Mouse (Mus musculus) limb, embryonic 11.5 days (tissue): Measurements from ENCODE around the gene Tiam1. TPM values are rescaled to one million over a fixed set of nuclear protein-coding genes. Genes with fewer than 3 reads are reported as not detected.

Source experiments
- ATAC-seq: fragments of 200-750 bp; cut with Nextera tagmentation; 2 replicates; pipeline ENCODE4 v1.8.0; 2017; ENCODE audit warnings: low read depth; ENCODE audit not compliant: insufficient number of reproducible peaks, low FRiP score, low TSS enrichment
- DNase-seq: peaks from one replicate; pipeline ENCODE4 v3.0.0-alpha.2; 2015; ENCODE audit warnings: low spot score
- H3K27ac ChIP-seq: fragments of 300-500 bp; sonication (generic); replicated peaks from 2 replicates; pipeline ENCODE4 v1.5.1; 2014; ENCODE audit warnings: low read depth, mild to moderate bottlenecking, low read length
- H3K27me3 ChIP-seq: fragments of 300-500 bp; sonication (generic); 2 replicates; pipeline ENCODE4 v1.6.1; 2014; ENCODE audit warnings: mild to moderate bottlenecking, low read length, mixed read lengths; ENCODE audit not compliant: control insufficient read depth, insufficient read depth
- H3K36me3 ChIP-seq: fragments of 300-500 bp; sonication (generic); 2 replicates; pipeline ENCODE4 v1.6.1; 2014; ENCODE audit warnings: mild to moderate bottlenecking, low read length, moderate library complexity, mixed read lengths; ENCODE audit not compliant: control insufficient read depth, insufficient read depth
- H3K4me1 ChIP-seq: fragments of 300-500 bp; sonication (generic); 2 replicates; pipeline ENCODE4 v1.6.1; 2014; ENCODE audit warnings: low read length, mixed read lengths; ENCODE audit not compliant: control insufficient read depth, insufficient read depth
- H3K4me2 ChIP-seq: fragments of 300-500 bp; sonication (generic); 2 replicates; pipeline ENCODE4 v1.6.1; 2014; ENCODE audit warnings: low read depth, mild to moderate bottlenecking, moderate library complexity; ENCODE audit not compliant: severe bottlenecking
- H3K4me3 ChIP-seq: fragments of 300-500 bp; sonication (generic); 2 replicates; pipeline ENCODE4 v1.5.1; 2014; ENCODE audit warnings: low read depth, low read length
- H3K9ac ChIP-seq: fragments of 300-500 bp; sonication (generic); 2 replicates; pipeline ENCODE4 v1.6.1; 2014; ENCODE audit warnings: mild to moderate bottlenecking, low read length
- H3K9me3 ChIP-seq: fragments of 300-500 bp; sonication (generic); 2 replicates; pipeline ENCODE4 v1.6.1; 2016; ENCODE audit warnings: low read length; ENCODE audit not compliant: control insufficient read depth
- WGBS: fragments of 180-500 bp; shearing (Covaris S2); extraction: QIAGEN DNeasy Blood & Tissue Kit; methylation state at CpG from one replicate; pipeline ENCODE4 v1.1.7; 2014; 5-methylcytosine and 5-hydroxymethylcytosine counted together
- polyA plus RNA-seq: library from polyadenylated mRNA; unstranded; fragments of >200 nt; fragmentation: Nextera tagmentation; extraction: Ambion mirVana; gene quantifications from 2 replicates; pipeline ENCODE4 v1.2.1, GENCODE M21; 2014

Tiam1 gene
- polyA plus RNA-seq, 1 experiment from 2014 or later: 53.3 TPM

DNA sequence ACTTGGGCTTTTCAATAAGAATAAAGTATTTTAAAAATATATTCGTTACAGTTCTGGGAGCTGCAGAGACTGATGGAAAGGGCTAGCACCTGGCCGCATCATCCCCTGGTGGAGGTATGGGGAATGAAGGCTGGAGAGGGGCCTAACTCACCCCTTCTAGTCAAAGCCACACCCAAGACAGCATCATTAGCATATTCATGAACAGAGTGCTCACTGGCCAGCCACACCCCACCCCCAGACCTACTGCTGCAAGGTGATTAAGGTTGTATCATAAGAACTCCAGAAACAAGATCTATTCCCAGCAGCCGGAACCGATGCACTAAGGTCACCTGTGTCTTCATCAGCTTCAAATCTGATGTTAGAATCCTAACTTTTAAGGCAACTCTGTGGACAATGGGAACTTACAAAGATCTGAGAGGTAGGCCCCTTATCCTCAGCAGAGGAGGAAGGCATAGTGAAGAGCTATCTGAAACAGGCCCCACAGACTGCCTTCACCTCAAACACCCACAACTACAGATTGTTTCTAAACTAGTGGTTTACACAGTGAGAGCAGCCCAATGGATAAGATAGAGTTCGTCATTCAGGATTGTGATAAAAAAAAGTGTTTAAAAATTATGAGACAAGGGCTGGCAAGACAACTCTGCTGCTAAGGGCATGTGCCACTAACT lies 153.1 kb downstream of the Tiam1 start:
- ATAC-seq (no peak), DNase-seq (no peak)
- no peaks in the 10 kb centered on the region for H3K27me3 ChIP-seq
- H3K9ac ChIP-seq: no peak overlapping the region
- H3K4me2 ChIP-seq: no peak overlapping the region
- H3K36me3 ChIP-seq: no peaks in the 10 kb centered on the region
- H3K27ac ChIP-seq: no peak overlapping the region
- H3K4me1 ChIP-seq: 0 out of 2 replicates have a peak, but pooled peaks cover 2% of the 10 kb centered on the region
- H3K9me3 ChIP-seq: no peaks in the 10 kb centered on the region
- H3K4me3 ChIP-seq: no peak overlapping the region
- WGBS: 84% methylated on average over 5 of the region's 5 CpGs

DNA sequence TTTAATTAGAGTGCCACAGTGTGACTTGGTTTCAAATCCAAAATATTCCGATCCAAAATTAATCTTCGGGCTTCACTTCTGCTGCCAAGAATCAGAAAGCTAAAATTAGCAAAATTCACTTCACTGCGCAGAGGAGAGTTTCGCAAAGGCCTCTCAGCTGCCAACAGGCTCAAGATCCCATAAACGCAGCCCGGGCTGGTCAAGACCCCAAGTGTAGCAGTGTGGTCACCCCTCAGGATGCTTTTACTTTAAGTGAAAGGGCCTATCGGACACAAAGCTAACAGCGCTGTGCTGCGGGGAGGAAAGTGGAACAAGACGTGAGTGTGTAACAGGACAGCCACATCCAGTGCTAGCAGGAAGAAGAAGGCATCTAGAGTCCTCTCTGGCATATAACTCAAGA lies 153.8 kb downstream of the Tiam1 start:
- Histone ChIP-seq H3K27me3 (no peaks in the 10 kb centered on the region), H3K27ac (no peak overlapping the region), H3K36me3 (no peaks in the 10 kb centered on the region), H3K9me3 (no peaks in the 10 kb centered on the region), H3K4me1 (0 out of 2 replicates have a peak, but pooled peaks cover 2% of the 10 kb centered on the region), H3K9ac (no peak overlapping the region), H3K4me2 (no peak overlapping the region), H3K4me3 (no peak overlapping the region)
- no peak for ATAC-seq
- 87% methylated on average over 10 of the region's 10 CpGs for WGBS
- no peak for DNase-seq

DNA sequence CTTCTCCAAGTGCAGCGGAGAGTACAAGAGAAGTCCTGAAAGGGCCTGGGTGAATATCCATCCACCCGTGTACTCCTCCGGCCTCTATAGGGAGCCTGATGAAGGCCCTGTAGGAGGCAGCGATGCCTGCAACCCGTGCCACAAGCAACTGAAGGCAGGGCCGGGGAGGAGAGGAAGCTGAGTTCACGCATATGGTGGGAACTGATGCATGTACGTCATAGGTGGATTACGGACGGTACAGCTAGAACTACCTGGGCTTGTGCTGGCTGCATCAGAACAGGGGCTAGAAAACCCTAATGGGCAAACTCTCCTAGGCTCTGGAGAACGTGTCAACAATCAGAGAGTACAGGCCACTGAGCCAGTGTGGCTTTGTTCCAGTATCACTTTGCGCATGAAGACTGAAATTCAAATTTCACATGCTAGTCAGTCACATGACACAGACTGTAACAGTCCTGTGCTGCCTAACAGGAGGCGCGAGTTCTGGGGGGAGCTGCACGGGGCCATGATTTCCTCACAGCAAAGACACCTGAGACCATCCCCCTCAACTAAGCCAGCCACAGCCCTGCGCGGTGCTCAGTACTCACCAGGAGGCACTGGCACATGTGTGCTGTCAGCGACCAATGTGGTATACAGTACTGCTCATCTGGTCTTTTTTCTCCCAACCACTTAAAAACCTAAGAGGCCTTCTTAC lies 156.8 kb downstream of the Tiam1 start:
- Histone ChIP-seq H3K4me2 (no peak overlapping the region), H3K4me1 (0 out of 2 replicates have a peak, but pooled peaks cover under 1% of the 10 kb centered on the region), H3K4me3 (no peak overlapping the region), H3K9ac (no peak overlapping the region), H3K9me3 (no peaks in the 10 kb centered on the region), H3K27me3 (no peaks in the 10 kb centered on the region), H3K36me3 (no peaks in the 10 kb centered on the region), H3K27ac (no peak overlapping the region)
- WGBS: 92% methylated on average over 18 of the region's 18 CpGs
- ATAC-seq (no peak), DNase-seq (no peak)

DNA sequence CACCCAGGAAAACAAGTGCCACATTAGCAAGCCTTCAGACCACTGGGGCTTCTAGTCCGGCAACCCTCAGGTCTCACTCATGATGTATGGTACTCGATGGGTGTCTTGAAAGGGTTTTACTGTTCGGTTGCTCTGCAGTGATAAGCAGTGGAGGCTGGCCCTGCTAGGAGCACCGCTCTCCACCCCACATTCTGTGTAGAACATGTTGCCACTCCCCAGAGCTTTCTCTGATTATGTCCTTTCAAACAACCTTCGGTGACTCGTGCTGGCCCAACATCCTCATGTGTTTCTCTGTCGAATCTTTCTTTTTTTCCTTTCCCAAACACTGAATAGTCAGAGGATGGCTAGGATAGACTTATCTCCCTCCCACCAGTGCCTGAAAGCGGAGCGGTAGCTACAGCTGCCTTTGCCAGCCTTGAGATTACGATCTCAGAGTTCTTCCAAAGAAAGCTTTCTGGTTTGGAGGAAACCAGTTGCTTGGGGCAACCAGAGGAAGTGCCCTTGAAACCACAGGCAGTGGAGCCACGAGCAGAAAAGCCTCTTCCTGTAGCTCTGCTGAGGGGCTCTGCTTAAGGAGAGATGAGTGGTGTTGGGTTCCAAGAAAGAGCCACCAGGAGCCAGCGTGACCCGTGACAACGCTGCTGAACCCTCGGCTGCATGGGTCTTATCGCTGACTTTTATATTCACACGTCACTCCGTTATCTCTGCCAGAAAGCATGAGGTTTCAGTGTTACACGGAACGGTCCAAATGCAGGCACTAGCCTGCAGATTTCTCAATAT lies 157.7 kb downstream of the Tiam1 start:
- no peak for DNase-seq
- H3K4me2 ChIP-seq: no peak overlapping the region
- WGBS: 89% methylated on average over 20 of the region's 20 CpGs
- no peak overlapping the region for H3K9ac ChIP-seq
- no peak overlapping the region for H3K4me3 ChIP-seq
- no peaks in the 10 kb centered on the region for H3K4me1 ChIP-seq
- H3K27me3 ChIP-seq: no peaks in the 10 kb centered on the region
- no peak for ATAC-seq
- no peak overlapping the region for H3K27ac ChIP-seq
- H3K36me3 ChIP-seq: no peaks in the 10 kb centered on the region
- no peaks in the 10 kb centered on the region for H3K9me3 ChIP-seq

DNA sequence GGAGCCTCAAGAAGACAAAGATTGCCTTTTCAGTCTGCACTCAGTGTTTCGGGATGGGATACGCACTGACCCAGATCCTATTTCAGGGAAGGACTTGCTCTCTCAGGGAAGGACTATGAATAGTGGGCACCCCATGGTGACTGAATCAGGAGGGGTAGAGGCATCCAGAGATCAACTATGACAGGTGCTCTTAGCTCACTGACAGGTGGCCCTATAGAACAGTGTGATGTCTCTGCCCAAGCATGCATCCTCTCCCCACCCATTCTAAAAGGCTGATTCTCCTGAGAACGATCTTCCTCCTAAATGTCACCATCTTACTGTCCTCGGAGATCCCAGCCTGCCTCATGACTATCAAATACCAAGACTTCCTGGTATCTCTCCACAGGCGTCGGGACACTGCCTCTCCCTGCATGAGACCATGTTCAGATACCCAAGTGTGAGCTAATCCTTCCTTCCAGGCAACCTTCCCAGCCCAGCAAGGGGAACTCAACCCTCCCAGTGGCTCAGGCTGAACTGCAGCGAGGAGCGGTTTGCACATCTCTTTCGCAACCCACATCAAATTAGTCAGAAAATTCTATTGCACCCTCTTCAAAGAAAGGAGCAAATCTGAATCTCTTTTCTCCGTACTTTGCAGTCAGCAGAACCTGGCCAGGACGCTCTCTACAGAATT lies 163.4 kb downstream of the Tiam1 start:
- no peaks in the 10 kb centered on the region for H3K27me3 ChIP-seq
- no peaks in the 10 kb centered on the region for H3K9me3 ChIP-seq
- 94% methylated on average over 11 of the region's 11 CpGs for WGBS
- no peak overlapping the region for H3K4me3 ChIP-seq
- H3K36me3 ChIP-seq: no peaks in the 10 kb centered on the region
- ATAC-seq (no peak), DNase-seq (no peak)
- H3K27ac ChIP-seq: no peak overlapping the region
- H3K9ac ChIP-seq: no peak overlapping the region
- H3K4me2 ChIP-seq: no peak overlapping the region
- H3K4me1 ChIP-seq: no peaks in the 10 kb centered on the region; the same call in 1 of the 2 replicates

DNA sequence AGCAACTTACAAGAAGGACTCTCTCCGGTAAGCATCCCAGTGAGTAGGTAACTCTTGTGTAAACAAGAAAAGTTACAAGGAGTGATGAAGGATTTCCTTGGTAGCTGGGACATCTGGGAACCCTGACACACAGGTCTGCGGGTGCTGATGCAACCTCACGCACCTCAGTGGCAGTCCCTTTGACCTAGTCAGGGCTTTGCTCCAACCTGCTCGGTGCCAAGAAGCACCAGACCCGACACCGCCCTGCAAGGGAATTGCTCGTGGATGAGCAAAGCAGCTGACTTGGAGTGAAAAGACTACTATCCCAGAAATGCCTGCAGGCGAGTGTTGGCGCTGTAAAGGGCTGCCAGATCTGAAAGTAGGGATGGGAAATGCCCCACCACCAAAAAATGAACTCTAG lies 168.1 kb downstream of the Tiam1 start:
- H3K4me3 ChIP-seq: no peak overlapping the region
- ATAC-seq (no peak), DNase-seq (no peak)
- no peaks in the 10 kb centered on the region for H3K27me3 ChIP-seq
- H3K36me3 ChIP-seq: no peaks in the 10 kb centered on the region
- H3K27ac ChIP-seq: no peak overlapping the region
- no peak overlapping the region for H3K9ac ChIP-seq
- H3K4me2 ChIP-seq: no peak overlapping the region
- H3K4me1 ChIP-seq: no peaks in the 10 kb centered on the region; the same call in 1 of the 2 replicates
- WGBS: 91% methylated on average over 9 of the region's 9 CpGs
- no peaks in the 10 kb centered on the region for H3K9me3 ChIP-seq

DNA sequence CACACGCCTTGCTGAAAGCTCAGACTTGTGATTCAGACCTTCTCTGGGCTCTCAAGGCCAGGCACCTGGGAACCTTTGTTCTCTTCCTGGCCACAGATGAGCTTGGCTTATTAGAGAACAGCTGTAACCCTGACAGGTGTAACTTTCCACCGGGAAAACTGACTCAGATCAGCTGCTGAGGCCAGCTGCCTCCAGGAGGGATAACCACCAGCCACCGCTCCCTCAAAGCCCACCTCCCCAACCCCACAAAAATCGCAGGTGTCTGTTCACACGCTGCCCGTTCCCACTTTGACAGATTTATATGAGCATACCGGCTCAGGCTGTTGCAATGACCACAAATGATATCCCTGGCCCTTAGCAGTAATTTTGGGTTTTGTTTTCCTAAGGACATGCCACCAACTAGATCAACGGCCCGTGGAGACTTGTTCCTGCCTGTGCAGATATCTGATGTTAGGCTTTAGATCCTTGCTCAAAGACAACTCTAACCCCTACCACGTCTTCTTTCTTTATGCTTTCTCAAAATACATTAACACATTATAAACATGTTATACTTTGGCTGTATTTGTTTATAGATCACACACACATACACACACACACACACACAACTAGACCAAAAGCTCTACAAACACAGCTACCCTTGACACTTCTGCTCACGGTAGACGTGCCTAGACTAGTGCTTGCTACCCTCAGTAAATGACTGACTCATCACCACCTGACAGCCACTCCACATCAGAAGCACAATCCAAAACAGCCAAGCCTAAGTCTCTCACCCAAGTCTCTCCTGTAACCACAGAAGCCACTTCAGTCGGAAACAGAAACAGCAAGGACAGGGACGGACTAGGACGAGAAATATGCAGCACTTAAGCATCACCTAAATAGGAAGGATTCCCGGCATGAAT lies 169.5 kb downstream of the Tiam1 start:
- Histone ChIP-seq H3K4me3 (no peak overlapping the region), H3K27ac (no peak overlapping the region), H3K4me1 (no peaks in the 10 kb centered on the region; the same call in 1 of the 2 replicates), H3K4me2 (no peak overlapping the region), H3K36me3 (no peaks in the 10 kb centered on the region), H3K9me3 (no peaks in the 10 kb centered on the region), H3K27me3 (no peaks in the 10 kb centered on the region), H3K9ac (no peak overlapping the region)
- no peak for ATAC-seq
- DNase-seq: no peak
- WGBS: 76% methylated on average over 16 of the region's 16 CpGs
